Comparison of ENCODE assay signal across 10 mouse cellular contexts in genomic region chr15:84775421-84776174, GRCm38 (mm10). TPM values are rescaled to one million over a fixed set of nuclear protein-coding genes. Genes with fewer than 3 reads are reported as not detected.
DNase-seq lines count a peak whose midpoint lies in the region; ATAC-seq lines count a peak whose summit lies in the region.
"Had no signal": no experiment of that assay in that cellular context is flagged by ENCODE, and none has a peak within 500 bp of the region (broad histone marks: within the 10 kb centered on the region; RNA-seq: fewer than 3 reads in every experiment).

No protein-coding gene starts in this region.

- H3K27ac ChIP-seq in embryonic facial prominence, embryonic 10.5 days (replicated peaks), result peak overlapping the region; percentile 48; the same call in 1 of the 2 replicates
- peak overlapping the region; percentile 71 for H3K27ac ChIP-seq in hindbrain, embryonic 12.5 days

- peak overlapping the region; percentile 32 for H3K4me2 ChIP-seq in hindbrain, embryonic 12.5 days (replicated peaks)

- peaks cover 6% of the 10 kb centered on the region; the same call in 1 of the 2 replicates for H3K27me3 ChIP-seq in embryonic facial prominence, embryonic 10.5 days (replicated peaks; ENCODE audit: low read depth, poor library complexity, severe bottlenecking)
- H3K27me3 ChIP-seq in hindbrain, embryonic 12.5 days, result no peaks in the 10 kb centered on the region

- H3K9ac ChIP-seq in hindbrain, embryonic 12.5 days, result no peak overlapping the region

- 58% methylated on average over 20 of the region's 20 CpGs for WGBS in embryonic facial prominence, embryonic 10.5 days
- 20% methylated on average over 20 of the region's 20 CpGs for WGBS in hindbrain, embryonic 12.5 days

- H3K36me3 ChIP-seq in embryonic facial prominence, embryonic 10.5 days (replicated peaks), result no peaks in the 10 kb centered on the region
- H3K36me3 ChIP-seq in hindbrain, embryonic 12.5 days, result no peaks in the 10 kb centered on the region

- peak; percentile 73 for ATAC-seq in hindbrain, embryonic 12.5 days (ENCODE audit: low FRiP score)

- peak; percentile 20 to 45 for DNase-seq in layer of hippocampus, adult 18-20 months (ENCODE audit: low spot score in 2 of 2)
- DNase-seq in layer of hippocampus, adult 8-10 months (ENCODE audit: low spot score in 2 of 2), result no peak
- DNase-seq in embryonic facial prominence, embryonic 10.5 days (ENCODE audit: low spot score), result no peak
- DNase-seq in neural tube, embryonic 10.5 days (ENCODE audit: extremely low spot score, low spot score), result peak; percentile 51
- no peak for DNase-seq in spleen, adult 12 weeks (ENCODE audit: low spot score)
- no peak for DNase-seq in heart, adult 18-20 months
- DNase-seq: gastrocnemius, postnatal 36 days; kidney, postnatal 14 days; lung, postnatal 36 days had no signal

- H3K9me3 ChIP-seq in embryonic facial prominence, embryonic 10.5 days, result no peaks in the 10 kb centered on the region
- no peaks in the 10 kb centered on the region for H3K9me3 ChIP-seq in hindbrain, embryonic 12.5 days (replicated peaks)

- H3K4me1 ChIP-seq in embryonic facial prominence, embryonic 10.5 days, result peaks cover 30% of the 10 kb centered on the region
- peaks cover 42% of the 10 kb centered on the region for H3K4me1 ChIP-seq in hindbrain, embryonic 12.5 days

- no peak overlapping the region for H3K4me3 ChIP-seq in embryonic facial prominence, embryonic 10.5 days
- H3K4me3 ChIP-seq in hindbrain, embryonic 12.5 days, result no peak overlapping the region

RNA-seq across cellular contexts. Expression of gene Arhgap8, which starts 55.7 kb away (rescaled TPM):
- total RNA-seq in layer of hippocampus, adult 18-20 months (2021), result under 1 TPM in 1 of 2 experiments, not detected in 1; 0.52 TPM
- total RNA-seq in layer of hippocampus, adult 8-10 months (2022), result under 1 TPM in 3 of 4 experiments, not detected in 1; 0.18 to 0.76 (median 0.39) TPM
- polyA plus RNA-seq in embryonic facial prominence, embryonic 10.5 days (2016; fragmentation: Nextera tagmentation; extraction: Ambion mirVana), result 5.9 and 6.6 TPM in 2 replicates
- 2.5 and 2.9 TPM in 2 replicates for polyA plus RNA-seq in hindbrain, embryonic 12.5 days (2016; fragmentation: Nextera tagmentation; extraction: Ambion mirVana)
- total RNA-seq in heart, adult 18-20 months (2021), result 1 to 10 TPM; 1.4 TPM

Comparison
In these comparisons a context has a peak if more than half of its experiments do, and no peak if none do; other contexts are left out.
1. DNase-seq: peak in layer of hippocampus, adult 18-20 months (2 of 2) and neural tube, embryonic 10.5 days (single experiment); none in layer of hippocampus, adult 8-10 months (0 of 2), embryonic facial prominence, embryonic 10.5 days (single experiment), spleen, adult 12 weeks (single experiment) and heart, adult 18-20 months (0 of 2).